ENCODE assay signal across 13 mouse cellular contexts in the genomic region with DNA sequence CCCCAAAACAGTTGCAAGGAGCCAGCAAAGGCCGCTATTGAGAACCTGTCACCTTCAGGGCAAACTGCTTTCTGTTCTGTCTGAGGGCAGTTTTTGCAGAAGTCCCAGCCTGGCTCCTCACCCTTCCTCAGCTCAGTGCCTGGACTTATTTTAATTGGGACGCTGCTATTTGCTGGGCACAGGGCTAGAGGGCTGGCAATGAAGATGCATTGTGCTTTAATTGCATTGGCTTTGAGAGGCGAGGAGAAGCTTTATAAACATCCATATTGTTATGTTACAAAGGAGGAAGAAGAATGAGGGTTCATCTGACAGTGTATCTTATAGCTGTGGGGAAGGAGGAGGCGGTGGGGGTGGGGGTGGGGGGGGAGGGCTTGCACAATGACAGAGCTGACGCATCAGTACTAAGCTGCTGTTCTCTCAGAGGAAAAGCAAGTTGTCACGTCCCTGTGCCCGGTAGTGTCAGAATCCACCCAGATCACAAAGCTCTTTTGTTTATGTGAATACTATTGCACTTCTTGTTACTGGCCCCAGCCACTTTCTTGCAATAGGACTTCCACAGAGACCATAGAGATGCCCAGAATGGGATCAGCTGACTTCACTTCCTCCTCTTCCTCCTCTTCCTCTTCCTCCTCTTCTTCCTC. TPM values are rescaled to one million over a fixed set of nuclear protein-coding genes. Genes with fewer than 3 reads are reported as not detected.
DNase-seq lines count a peak whose midpoint lies in the region; ATAC-seq lines count a peak whose summit lies in the region.
"Had no signal": no experiment of that assay in that cellular context is flagged by ENCODE, and none has a peak within 500 bp of the region (broad histone marks: within the 10 kb centered on the region; RNA-seq: fewer than 3 reads in every experiment).

No protein-coding gene starts in this region.

- peak overlapping the region; percentile 13; the same call in 1 of the 2 replicates for H3K27ac ChIP-seq in hindbrain, embryonic 12.5 days
- H3K27ac ChIP-seq in hindbrain, embryonic 10.5 days: no peak overlapping the region
- H3K27ac ChIP-seq in neural tube, embryonic 13.5 days (replicated peaks): 0 out of 2 replicates have a peak overlapping the region, but pooled peaks have one; percentile 33
- no peak overlapping the region for H3K27ac ChIP-seq in neural tube, embryonic 15.5 days (replicated peaks)
- H3K27ac ChIP-seq: liver, embryonic 14.5 days had no signal

- no peak for DNase-seq in hindbrain, embryonic 10.5 days (ENCODE audit: low spot score)
- DNase-seq in telencephalon, adult 2 months (ENCODE audit: low read depth, low spot score): peak; percentile 70
- DNase-seq in left cerebral cortex, postnatal 14 days (ENCODE audit: low spot score in 2 of 2): no peak
- DNase-seq in urinary bladder, postnatal 25 days (ENCODE audit: low spot score): no peak
- DNase-seq: heart, postnatal 14 days; thymus, postnatal 36 days had no signal

- H3K4me3 ChIP-seq in hindbrain, embryonic 12.5 days: no peak overlapping the region
- no peak overlapping the region for H3K4me3 ChIP-seq in hindbrain, embryonic 10.5 days
- no peak overlapping the region for H3K4me3 ChIP-seq in neural tube, embryonic 13.5 days
- no peak overlapping the region for H3K4me3 ChIP-seq in neural tube, embryonic 15.5 days (replicated peaks)

- 29% methylated on average over 7 of the region's 7 CpGs for WGBS in hindbrain, embryonic 12.5 days
- WGBS in hindbrain, embryonic 10.5 days: 34% methylated on average over 7 of the region's 7 CpGs
- 17% methylated on average over 7 of the region's 7 CpGs for WGBS in neural tube, embryonic 13.5 days
- WGBS in neural tube, embryonic 15.5 days: 14% methylated on average over 7 of the region's 7 CpGs

- intact Hi-C loops in left cerebral cortex, postnatal 14 days (cut with DNase I): no loop called here

- ATAC-seq in hindbrain, embryonic 12.5 days (ENCODE audit: low FRiP score): no peak
- no peak for ATAC-seq in neural tube, embryonic 13.5 days (ENCODE audit: low read depth)
- no peak for ATAC-seq in neural tube, embryonic 15.5 days (ENCODE audit: low FRiP score)
- ATAC-seq in inflammation-experienced regulatory T-cells, adult 6 months: peak; percentile 62
- ATAC-seq: midbrain, embryonic 16.5 days had no signal

- no peak overlapping the region for H3K4me2 ChIP-seq in hindbrain, embryonic 12.5 days (replicated peaks)
- H3K4me2 ChIP-seq in neural tube, embryonic 13.5 days: no peak overlapping the region
- H3K4me2 ChIP-seq in neural tube, embryonic 15.5 days: no peak overlapping the region

- peaks cover 25% of the 10 kb centered on the region for H3K27me3 ChIP-seq in hindbrain, embryonic 12.5 days
- H3K27me3 ChIP-seq in hindbrain, embryonic 10.5 days (ENCODE audit: insufficient read depth, poor library complexity, severe bottlenecking): peaks cover 39% of the 10 kb centered on the region
- peaks cover 18% of the 10 kb centered on the region for H3K27me3 ChIP-seq in neural tube, embryonic 13.5 days
- no peaks in the 10 kb centered on the region for H3K27me3 ChIP-seq in neural tube, embryonic 15.5 days (replicated peaks)
- H3K27me3 ChIP-seq: CH12.LX had no signal

- no peaks in the 10 kb centered on the region for H3K36me3 ChIP-seq in hindbrain, embryonic 12.5 days
- H3K36me3 ChIP-seq in hindbrain, embryonic 10.5 days: no peaks in the 10 kb centered on the region
- H3K36me3 ChIP-seq in neural tube, embryonic 13.5 days: no peaks in the 10 kb centered on the region
- no peaks in the 10 kb centered on the region for H3K36me3 ChIP-seq in neural tube, embryonic 15.5 days

- peaks cover 28% of the 10 kb centered on the region for H3K4me1 ChIP-seq in hindbrain, embryonic 12.5 days
- peaks cover 40% of the 10 kb centered on the region for H3K4me1 ChIP-seq in hindbrain, embryonic 10.5 days (replicated peaks)
- peaks cover 22% of the 10 kb centered on the region for H3K4me1 ChIP-seq in neural tube, embryonic 13.5 days (replicated peaks)
- peaks cover 20% of the 10 kb centered on the region for H3K4me1 ChIP-seq in neural tube, embryonic 15.5 days

- peaks cover 4% of the 10 kb centered on the region; the same call in 1 of the 2 replicates for H3K9me3 ChIP-seq in hindbrain, embryonic 12.5 days (replicated peaks)
- H3K9me3 ChIP-seq in hindbrain, embryonic 10.5 days: peaks cover 7% of the 10 kb centered on the region; the same call in 1 of the 2 replicates
- no peaks in the 10 kb centered on the region for H3K9me3 ChIP-seq in neural tube, embryonic 13.5 days
- no peaks in the 10 kb centered on the region for H3K9me3 ChIP-seq in neural tube, embryonic 15.5 days (replicated peaks)

- no peak overlapping the region for H3K9ac ChIP-seq in hindbrain, embryonic 12.5 days
- no peak overlapping the region for H3K9ac ChIP-seq in neural tube, embryonic 13.5 days
- H3K9ac ChIP-seq in neural tube, embryonic 15.5 days (replicated peaks): no peak overlapping the region
- H3K9ac ChIP-seq: liver, embryonic 14.5 days had no signal

RNA-seq across cellular contexts. Expression of a gene that starts 0.8 kb away (rescaled TPM):
- 14.6 and 17.2 TPM in 2 replicates for polyA plus RNA-seq in hindbrain, embryonic 12.5 days (2016; fragmentation: Nextera tagmentation; extraction: Ambion mirVana)
- 7.3 and 8.5 TPM in 2 replicates for polyA plus RNA-seq in hindbrain, embryonic 10.5 days (2016; fragmentation: Nextera tagmentation; extraction: Ambion mirVana)
- polyA plus RNA-seq in neural tube, embryonic 13.5 days (2015; fragmentation: Nextera tagmentation; extraction: Ambion mirVana): 26.0 and 34.8 TPM in 2 replicates
- 23.7 and 28.4 TPM in 2 replicates for polyA plus RNA-seq in neural tube, embryonic 15.5 days (2015; fragmentation: Nextera tagmentation; extraction: Ambion mirVana)
- polyA plus RNA-seq in inflammation-experienced regulatory T-cells, adult 6 months (2017; shearing (Covaris generic)): 10 to 100 TPM; 18.8 to 20.6 (median 20.2) TPM
- 10 to 100 TPM; 26.6 to 28.1 TPM for total RNA-seq in left cerebral cortex, postnatal 14 days (2021)

Comparison
In these comparisons a context has a peak if more than half of its experiments do, and no peak if none do; other contexts are left out.
1. H3K27ac ChIP-seq: peak in hindbrain, embryonic 12.5 days (single experiment) and neural tube, embryonic 13.5 days (single experiment); none in hindbrain, embryonic 10.5 days (single experiment) and neural tube, embryonic 15.5 days (single experiment).